Mouse (Mus musculus) midbrain, embryonic 14.5 days (tissue): Measurements from ENCODE around the gene Ercc2. TPM values are rescaled to one million over a fixed set of nuclear protein-coding genes. Genes with fewer than 3 reads are reported as not detected.

Experiments used
- ATAC-seq: fragments of 200-750 bp; cut with Nextera tagmentation; 2 replicates; pipeline ENCODE4 v1.8.0; 2017; ENCODE audit warnings: moderate number of reproducible peaks, moderate library complexity; ENCODE audit not compliant: low FRiP score, low TSS enrichment
- DNase-seq: peaks from one replicate; pipeline ENCODE4 v3.0.0-alpha.2; 2015
- H3K27ac ChIP-seq: fragments of 300-500 bp; sonication (generic); replicated peaks from 2 replicates; pipeline ENCODE4 v1.5.1; 2014; ENCODE audit warnings: mild to moderate bottlenecking, low read depth, low read length, moderate library complexity
- H3K27me3 ChIP-seq: fragments of 300-500 bp; sonication (generic); 2 replicates; pipeline ENCODE4 v1.6.1; 2014; ENCODE audit warnings: low read length, control low read depth, mixed read lengths; ENCODE audit not compliant: control insufficient read depth, insufficient read depth
- H3K36me3 ChIP-seq: fragments of 300-500 bp; sonication (generic); 2 replicates; pipeline ENCODE4 v1.6.1; 2014; ENCODE audit warnings: low read length, control low read depth; ENCODE audit not compliant: control insufficient read depth, insufficient read depth
- H3K4me1 ChIP-seq: fragments of 300-500 bp; sonication (generic); 2 replicates; pipeline ENCODE4 v1.6.1; 2014; ENCODE audit warnings: mild to moderate bottlenecking, antibody characterized with exemption, low read length, control low read depth; ENCODE audit not compliant: control insufficient read depth, insufficient read depth
- H3K4me2 ChIP-seq: fragments of 300-500 bp; sonication (generic); 2 replicates; pipeline ENCODE4 v1.6.1; 2014; ENCODE audit warnings: mild to moderate bottlenecking, low read length, moderate library complexity
- H3K4me3 ChIP-seq: fragments of 300-500 bp; sonication (generic); replicated peaks from 2 replicates; pipeline ENCODE4 v1.5.1; 2014; ENCODE audit warnings: low read depth, low read length
- H3K9ac ChIP-seq: fragments of 300-500 bp; sonication (generic); replicated peaks from 2 replicates; pipeline ENCODE4 v1.6.1; 2014; ENCODE audit warnings: mild to moderate bottlenecking, low read length, moderate library complexity
- H3K9me3 ChIP-seq: fragments of 300-500 bp; sonication (generic); 2 replicates; pipeline ENCODE4 v1.6.1; 2016; ENCODE audit warnings: low read length, control low read depth, mixed read lengths; ENCODE audit not compliant: control insufficient read depth
- WGBS: fragments of 180-500 bp; shearing (Covaris S2); extraction: QIAGEN DNeasy Blood & Tissue Kit; methylation state at CpG from one replicate; pipeline ENCODE4 v1.1.7; 2014; 5-methylcytosine and 5-hydroxymethylcytosine counted together
- polyA plus RNA-seq: library from polyadenylated mRNA; unstranded; fragments of >200 nt; fragmentation: Nextera tagmentation; extraction: Ambion mirVana; gene quantifications from 2 replicates; pipeline ENCODE4 v1.2.1, GENCODE M21; 2014

The Ercc2 gene
- polyA plus RNA-seq, 1 experiment from 2014 or later: 21.6 TPM

- no peaks in the 10 kb centered on the region for H3K27me3 ChIP-seq
- peak; percentile 46; the same call in 1 of the 2 replicates for ATAC-seq
- 0 out of 2 replicates have a peak, but pooled peaks cover 3% of the 10 kb centered on the region for H3K4me1 ChIP-seq
- H3K36me3 ChIP-seq: peaks cover 99% of the 10 kb centered on the region
- 38% methylated on average over 10 of the region's 10 CpGs for WGBS
- no peak overlapping the region for H3K4me2 ChIP-seq
- peak; percentile 67 for DNase-seq
- H3K9me3 ChIP-seq: no peaks in the 10 kb centered on the region
- no peak overlapping the region for H3K4me3 ChIP-seq
- H3K9ac ChIP-seq: no peak overlapping the region; the same call in 1 of the 2 replicates
- H3K27ac ChIP-seq: peak overlapping the region; percentile 66
These were observed 7.0 kb downstream of the Ercc2 start for GRCm38 (mm10) chr7:19388699-19389413.

- Histone ChIP-seq H3K27me3 (no peaks in the 10 kb centered on the region), H3K9me3 (no peaks in the 10 kb centered on the region), H3K4me2 (no peak overlapping the region), H3K27ac (no peak overlapping the region), H3K4me1 (no peaks in the 10 kb centered on the region), H3K36me3 (peaks cover 65% of the 10 kb centered on the region), H3K4me3 (no peak overlapping the region), H3K9ac (no peak overlapping the region)
- DNase-seq: no peak
- no peak for ATAC-seq
- WGBS: 91% methylated on average over 8 of the region's 8 CpGs
These were observed 12.7 kb downstream of the Ercc2 start for GRCm38 (mm10) chr7:19394484-19394883.

DNA sequence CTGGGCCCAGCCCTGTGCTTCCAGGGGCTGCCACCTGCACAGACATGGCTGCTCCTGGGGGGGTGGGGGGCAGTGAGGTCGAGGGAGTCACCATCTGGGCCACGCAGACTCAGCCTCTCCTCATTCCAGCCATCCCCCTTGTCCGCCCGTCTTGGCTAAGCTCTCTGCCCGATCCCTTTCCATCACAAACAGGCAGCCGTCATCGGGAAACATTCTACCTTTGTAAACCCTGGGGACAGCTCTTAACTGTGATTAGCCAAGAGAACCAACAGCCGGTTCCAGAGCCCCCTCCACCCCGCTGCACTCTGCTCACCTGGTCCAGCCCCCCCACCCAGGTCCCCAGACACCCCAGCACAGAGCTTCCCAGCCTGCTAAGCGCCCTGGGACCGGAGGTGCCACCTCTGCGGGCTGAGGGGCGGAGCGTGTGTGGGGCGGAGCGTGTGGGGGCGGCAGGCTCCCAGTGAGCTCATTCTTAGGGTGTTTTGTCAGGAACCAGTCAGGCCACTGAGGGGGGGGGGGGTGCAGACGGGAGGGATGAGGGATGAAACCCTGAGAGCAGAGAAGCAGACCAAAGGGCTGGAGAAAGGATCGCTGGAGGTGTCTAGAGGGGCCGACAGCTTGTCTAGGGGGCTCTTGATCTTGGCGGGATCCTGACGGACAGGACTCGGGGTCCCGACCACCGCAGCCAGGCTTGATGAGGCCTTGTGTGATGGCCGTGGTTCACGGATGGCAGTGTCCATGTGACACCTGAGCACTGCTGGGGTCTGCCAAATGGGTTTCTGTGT is 17.9 kb downstream of the Ercc2 start:
- 0 out of 2 replicates have a peak overlapping the region, but pooled peaks have one; percentile 10 for H3K4me3 ChIP-seq
- WGBS: 3% methylated on average over 27 of the region's 27 CpGs
- ATAC-seq (no peak), DNase-seq (no peak)
- H3K4me1 ChIP-seq: 0 out of 2 replicates have a peak, but pooled peaks cover 10% of the 10 kb centered on the region
- H3K9ac ChIP-seq: no peak overlapping the region
- no peak overlapping the region for H3K27ac ChIP-seq
- peaks cover 25% of the 10 kb centered on the region for H3K27me3 ChIP-seq
- peaks cover 13% of the 10 kb centered on the region for H3K36me3 ChIP-seq
- H3K9me3 ChIP-seq: peaks cover 5% of the 10 kb centered on the region; the same call in 1 of the 2 replicates
- peak overlapping the region; percentile 46 for H3K4me2 ChIP-seq

- H3K4me2 ChIP-seq: no peak overlapping the region
- no peak for DNase-seq
- no peak overlapping the region for H3K4me3 ChIP-seq
- ATAC-seq: no peak
- H3K4me1 ChIP-seq: 0 out of 2 replicates have a peak, but pooled peaks cover 10% of the 10 kb centered on the region
- 88% methylated on average over 4 of the region's 4 CpGs for whole genome bisulfite sequencing
- H3K9me3 ChIP-seq: peaks cover 5% of the 10 kb centered on the region; the same call in 1 of the 2 replicates
- H3K36me3 ChIP-seq: peaks cover under 1% of the 10 kb centered on the region; the same call in 1 of the 2 replicates
- no peak overlapping the region for H3K9ac ChIP-seq
- H3K27ac ChIP-seq: no peak overlapping the region
- peaks cover 31% of the 10 kb centered on the region for H3K27me3 ChIP-seq
These were observed 19.1 kb downstream of the Ercc2 start for GRCm38 (mm10) chr7:19400946-19401345.

DNA sequence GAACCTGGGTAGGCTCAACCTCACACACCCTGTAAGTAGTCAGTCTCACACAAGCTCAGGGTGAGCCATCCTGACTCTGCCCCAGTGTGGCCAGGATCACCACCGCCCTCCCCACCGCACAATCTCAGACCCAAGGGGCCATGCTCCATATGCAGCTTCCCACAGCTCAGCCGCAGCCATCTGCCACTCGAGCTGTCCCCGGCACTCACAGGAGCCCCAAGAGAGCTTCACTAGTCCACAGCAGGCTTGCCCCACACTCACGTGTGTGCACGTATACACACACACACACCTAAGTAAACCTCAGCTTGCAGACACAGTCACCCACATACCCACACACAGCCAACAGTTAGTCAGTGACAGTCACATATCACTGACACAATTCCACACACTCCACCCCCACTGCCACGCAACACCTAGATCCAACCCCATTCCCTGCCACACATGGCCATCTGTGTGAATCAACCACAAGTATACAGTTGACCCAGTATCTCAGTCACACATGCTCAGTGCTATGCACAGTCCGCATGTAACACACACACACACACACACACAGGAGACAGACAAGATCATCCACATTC is 20.8 kb downstream of the Ercc2 start:
- H3K9ac ChIP-seq: no peak overlapping the region
- no peaks in the 10 kb centered on the region for H3K36me3 ChIP-seq
- H3K4me3 ChIP-seq: no peak overlapping the region
- no peak for ATAC-seq
- no peak overlapping the region for H3K27ac ChIP-seq
- 63% methylated on average over 9 of the region's 9 CpGs for WGBS
- peaks cover 5% of the 10 kb centered on the region; the same call in 1 of the 2 replicates for H3K9me3 ChIP-seq
- H3K4me2 ChIP-seq: no peak overlapping the region
- DNase-seq: no peak
- H3K27me3 ChIP-seq: peaks cover 31% of the 10 kb centered on the region
- H3K4me1 ChIP-seq: 0 out of 2 replicates have a peak, but pooled peaks cover 10% of the 10 kb centered on the region

DNA sequence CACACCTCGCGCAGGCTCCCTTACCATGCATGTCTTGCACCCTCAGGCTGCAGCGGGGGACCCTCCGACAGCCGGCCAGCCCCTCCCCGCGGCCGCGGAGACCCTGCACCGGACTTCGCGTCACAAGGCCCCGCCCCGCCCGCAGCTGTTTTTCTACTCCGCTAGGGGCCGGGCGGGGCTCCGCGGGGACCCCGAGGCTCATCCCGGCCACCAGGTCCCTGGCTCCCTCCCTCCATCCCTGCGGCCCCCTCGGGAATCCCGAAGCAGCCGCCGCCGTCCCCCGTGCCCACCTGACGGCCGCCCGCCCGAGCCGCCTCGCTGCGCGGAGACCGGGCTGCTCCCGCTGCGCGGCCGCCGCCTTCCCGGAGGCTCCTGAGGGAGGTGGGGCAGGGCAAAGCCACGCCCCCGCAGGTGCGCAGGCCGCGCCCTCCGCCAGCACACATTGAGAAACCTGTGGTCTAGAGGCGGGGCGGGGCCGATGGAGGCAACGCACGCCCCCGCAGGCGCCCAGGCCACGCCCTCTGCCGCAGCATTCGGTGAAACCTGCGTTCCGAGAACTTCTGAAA is 22.0 kb downstream of the Ercc2 start, which contains the start of gene Klc3:
Gene Klc3 (minus strand): TSS at position 374 of the 566 bp plus-strand sequence.
- no peak within 1 kb of the TSS for H3K27ac ChIP-seq
- peak within 1 kb of the TSS; percentile 43; the same call in 1 of the 2 replicates for H3K9ac ChIP-seq
- 0 out of 2 replicates have a peak, but pooled peaks cover 10% of the 10 kb centered on the region for H3K4me1 ChIP-seq
- peak within 1 kb of the TSS; percentile 43 for H3K4me3 ChIP-seq
- ATAC-seq (no peak), DNase-seq (peak; percentile 41)
- under 1% methylated on average over 62 of the region's 62 CpGs for WGBS
- H3K36me3 ChIP-seq: no peaks in the 10 kb centered on the region
- H3K9me3 ChIP-seq: peaks cover 5% of the 10 kb centered on the region; the same call in 1 of the 2 replicates
- H3K4me2 ChIP-seq: peak within 1 kb of the TSS; percentile 86
- H3K27me3 ChIP-seq: peaks cover 31% of the 10 kb centered on the region

- ATAC-seq (no peak), DNase-seq (no peak)
- H3K4me3 ChIP-seq: peak within 1 kb of the TSS; percentile 43
- H3K9me3 ChIP-seq: peaks cover 5% of the 10 kb centered on the region; the same call in 1 of the 2 replicates
- H3K36me3 ChIP-seq: no peaks in the 10 kb centered on the region
- WGBS: 51% methylated on average over 7 of the region's 7 CpGs
- no peak within 1 kb of the TSS for H3K27ac ChIP-seq
- 0 out of 2 replicates have a peak, but pooled peaks cover 10% of the 10 kb centered on the region for H3K4me1 ChIP-seq
- H3K27me3 ChIP-seq: peaks cover 31% of the 10 kb centered on the region
- H3K9ac ChIP-seq: peak within 1 kb of the TSS; percentile 43; the same call in 1 of the 2 replicates
- H3K4me2 ChIP-seq: peak within 1 kb of the TSS; percentile 86
These were observed 22.7 kb downstream of the Ercc2 start, which contains the start of gene Ckm for GRCm38 (mm10) chr7:19404476-19404875. Gene Ckm (plus strand): TSS chr7:19404776.

DNA sequence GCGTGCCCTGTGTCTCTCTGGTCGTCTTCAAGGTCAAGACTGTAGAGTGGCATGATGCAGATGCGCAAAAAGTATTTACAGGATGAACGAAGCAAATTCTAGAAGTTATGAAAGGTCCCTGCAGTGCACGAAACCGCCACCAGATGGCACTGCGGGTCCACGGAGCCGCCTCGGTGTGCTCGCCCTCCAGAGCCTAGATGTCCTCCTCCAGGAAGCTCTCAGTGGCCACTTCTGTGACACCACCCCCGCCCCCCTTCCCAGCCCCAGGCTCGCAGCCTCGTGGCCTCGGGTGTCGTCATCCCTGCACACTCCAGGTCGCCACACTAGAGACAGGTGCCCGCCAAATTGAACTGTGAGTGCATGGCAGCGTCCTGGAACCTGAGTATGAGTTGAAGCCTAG is 23.6 kb downstream of the Ercc2 start:
- ATAC-seq (peak; percentile 67; the same call in 1 of the 2 replicates), DNase-seq (peak; percentile 90)
- Histone ChIP-seq H3K27me3 (peaks cover 31% of the 10 kb centered on the region), H3K36me3 (no peaks in the 10 kb centered on the region), H3K4me3 (no peak overlapping the region), H3K27ac (no peak overlapping the region), H3K9me3 (peaks cover 5% of the 10 kb centered on the region; the same call in 1 of the 2 replicates), H3K4me2 (peak overlapping the region; percentile 37), H3K4me1 (0 out of 2 replicates have a peak, but pooled peaks cover 7% of the 10 kb centered on the region), H3K9ac (no peak overlapping the region)
- WGBS: 2% methylated on average over 19 of the region's 19 CpGs
